In the genomic region with DNA sequence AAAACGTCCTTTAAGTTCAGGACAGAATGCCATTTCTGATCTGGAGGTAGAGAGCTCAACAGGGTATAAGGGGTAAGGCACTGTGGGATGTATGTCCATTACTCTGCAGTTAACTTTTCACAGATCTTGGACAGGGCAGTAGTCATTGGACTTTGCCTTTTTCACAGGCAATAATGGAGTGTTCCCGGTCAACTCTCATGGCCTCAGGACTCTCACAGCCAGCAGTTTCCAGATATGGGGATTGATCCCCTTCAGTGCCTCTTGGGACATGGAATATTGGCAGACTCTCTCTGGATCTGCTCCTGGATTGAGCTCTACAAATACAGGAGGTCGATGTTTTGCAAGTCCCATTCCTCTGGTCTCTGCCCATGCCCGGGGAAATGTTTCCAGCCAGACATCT, we compare ENCODE assay signal across 17 mouse cellular contexts.
"Had no signal": no experiment of that assay in that cellular context is flagged by ENCODE, and none has a peak within 500 bp of the region (broad histone marks: within the 10 kb centered on the region; RNA-seq: fewer than 3 reads in every experiment).

No protein-coding gene starts in this region.

- H3K27ac ChIP-seq: limb, embryonic 13.5 days; liver, embryonic 14.5 days; lung, embryonic 15.5 days; macrophage; midbrain, embryonic 15.5 days; neural tube, embryonic 12.5 days had no signal

- H3K36me3 ChIP-seq: limb, embryonic 13.5 days; lung, embryonic 15.5 days; midbrain, embryonic 15.5 days; neural tube, embryonic 12.5 days had no signal

- DNase-seq: left cerebral cortex, postnatal 4 days; lung, postnatal 14 days; retina, postnatal 1 day; right cerebral cortex, postnatal 4 days; spleen, adult 18-20 months; thymus, adult 2 months; thymus, postnatal 25 days had no signal

- H3K4me1 ChIP-seq: lung, embryonic 15.5 days; midbrain, embryonic 15.5 days; neural tube, embryonic 12.5 days had no signal

- H3K4me3 ChIP-seq: limb, embryonic 13.5 days; lung, embryonic 15.5 days; megakaryocyte, embryonic 14.5 days; midbrain, embryonic 15.5 days; neural tube, embryonic 12.5 days had no signal

- H3K9me3 ChIP-seq: limb, embryonic 13.5 days; lung, embryonic 15.5 days; megakaryocyte, embryonic 14.5 days; midbrain, embryonic 15.5 days; neural tube, embryonic 12.5 days had no signal

- H3K9ac ChIP-seq: limb, embryonic 13.5 days; liver, embryonic 14.5 days; lung, embryonic 15.5 days; midbrain, embryonic 15.5 days; neural tube, embryonic 12.5 days had no signal

- ATAC-seq: hindbrain, embryonic 16.5 days; inflammation-experienced regulatory T-cells, adult 6 months; midbrain, embryonic 15.5 days had no signal

- H3K4me2 ChIP-seq: limb, embryonic 13.5 days; lung, embryonic 15.5 days; midbrain, embryonic 11.5 days; midbrain, embryonic 15.5 days; neural tube, embryonic 12.5 days had no signal

- H3K27me3 ChIP-seq: limb, embryonic 13.5 days; lung, embryonic 15.5 days; megakaryocyte, embryonic 14.5 days; midbrain, embryonic 15.5 days; neural tube, embryonic 12.5 days had no signal
